Mouse (Mus musculus): ENCODE measurements around the gene Slc4a8.
"Not testable (repeated sequence)": the region's sequence is repeated elsewhere in the genome, so short reads cannot be mapped to it uniquely, and the experiment has no call there.

Slc4a8 gene

DNA sequence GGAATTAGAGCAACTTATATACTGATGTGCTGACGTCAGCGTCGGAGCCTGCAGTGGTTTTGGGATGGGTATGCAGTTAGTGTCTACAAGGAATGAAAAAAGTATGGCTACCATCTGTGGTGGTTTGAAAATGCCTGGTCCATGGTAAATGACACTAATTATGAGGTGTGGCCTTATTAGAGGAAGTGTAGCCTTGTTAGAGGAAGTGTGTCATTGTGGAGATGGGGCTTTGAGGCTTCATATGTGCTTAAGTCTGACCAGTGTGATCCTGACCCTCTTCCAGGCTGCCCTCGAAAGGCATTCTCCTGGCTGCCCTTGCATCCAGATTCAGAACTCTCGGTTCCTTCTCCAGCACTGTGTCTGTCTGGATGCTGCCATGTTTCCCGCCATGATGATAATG is 18.3 kb upstream of the Slc4a8 start:
- in situ Hi-C loops (cut with MseI, MboI) = no loop called here

DNA sequence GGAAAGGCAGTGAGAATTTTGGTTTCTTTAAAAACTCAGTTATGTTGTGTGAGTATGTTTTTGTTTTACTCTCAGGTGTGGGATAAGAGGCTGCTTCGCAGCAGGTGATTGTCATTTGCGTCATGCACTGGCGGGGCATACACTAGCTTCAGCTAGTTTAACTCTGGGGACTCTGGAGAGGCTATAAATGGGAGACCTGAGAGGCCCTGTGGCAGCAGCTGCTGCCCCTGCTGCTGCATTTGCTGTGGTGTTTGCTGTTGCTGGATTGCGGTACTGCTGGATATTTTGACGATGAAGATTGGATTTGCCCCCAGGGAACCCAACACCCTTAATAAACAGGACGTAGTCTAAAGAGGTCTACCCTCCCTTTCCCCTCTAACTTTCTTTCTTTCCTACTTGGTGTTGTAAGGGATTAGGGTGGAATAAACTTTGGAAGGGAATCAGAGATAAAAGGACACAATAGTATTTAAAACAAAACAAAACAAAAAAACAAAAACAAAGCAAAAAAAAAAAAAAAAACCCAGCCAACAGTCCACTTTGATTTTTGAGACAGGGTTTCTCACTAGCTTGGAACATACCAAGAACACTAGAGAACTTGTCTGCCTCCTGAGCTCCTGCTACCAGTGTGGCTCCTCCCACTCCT is 14.9 kb upstream of the Slc4a8 start:
- in situ Hi-C loops (cut with MseI, MboI) = no loop called here

DNA sequence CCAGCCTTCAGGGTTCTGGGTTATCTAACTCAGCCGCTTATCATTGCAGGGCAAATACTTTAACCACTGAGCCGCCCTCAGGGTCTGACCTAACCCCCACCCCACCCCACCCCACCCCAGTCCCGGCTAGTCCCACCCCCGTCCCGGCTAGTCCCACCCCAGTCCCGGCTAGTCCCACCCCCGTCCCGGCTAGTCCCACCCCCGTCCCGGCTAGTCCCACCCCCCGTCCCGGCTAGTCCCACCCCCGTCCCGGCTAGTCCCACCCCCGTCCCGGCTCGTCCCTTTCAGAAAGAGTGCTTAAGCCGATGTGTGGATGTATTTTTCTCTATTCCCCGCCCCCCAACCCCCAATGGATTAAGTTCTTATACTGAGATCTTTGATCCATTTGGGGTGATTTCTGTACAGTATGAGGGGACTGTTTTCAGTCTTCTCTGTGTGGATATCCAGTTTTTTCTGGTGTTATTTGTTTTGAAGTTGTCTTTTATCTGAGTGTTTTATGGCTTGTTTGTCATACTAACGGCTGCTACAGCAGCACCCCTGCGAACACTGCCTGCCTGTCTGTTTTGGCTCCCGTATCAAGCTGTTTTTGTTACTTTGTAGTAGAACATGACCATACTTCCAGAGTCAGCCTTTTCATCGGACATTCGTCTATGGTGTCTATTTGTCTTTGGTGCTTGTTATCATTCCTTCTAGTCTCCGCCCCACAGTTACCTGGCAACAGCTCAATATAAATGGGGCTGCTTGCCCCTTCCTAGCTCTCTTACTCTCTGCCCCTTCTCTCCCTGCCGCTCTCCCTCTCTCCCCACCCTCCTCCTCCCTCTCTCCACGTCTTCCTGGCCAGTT is 14.2 kb upstream of the Slc4a8 start:
- in situ Hi-C loops (cut with MseI, MboI) = no loop called here

DNA sequence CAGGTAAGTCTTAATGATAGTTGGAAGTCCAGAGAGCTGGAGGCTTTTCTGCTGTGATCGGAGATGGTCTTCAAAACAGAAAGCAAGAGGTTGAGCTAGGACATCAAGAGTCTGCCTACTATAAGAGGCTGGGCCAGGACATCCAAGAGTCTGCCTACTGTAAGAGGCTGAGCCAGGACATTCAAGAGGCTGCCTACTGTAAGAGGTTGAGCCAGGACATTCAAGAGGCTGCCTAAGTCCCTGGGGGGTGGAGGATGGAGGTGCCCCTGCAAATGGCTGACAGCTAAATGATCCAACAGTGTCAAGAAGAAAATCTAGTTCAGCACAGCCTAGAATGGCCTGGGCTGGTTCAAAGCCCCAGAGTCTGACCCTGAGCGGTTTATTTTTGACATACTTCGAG is 13.0 kb upstream of the Slc4a8 start:
- in situ Hi-C loops (cut with MseI, MboI) = no loop called here

DNA sequence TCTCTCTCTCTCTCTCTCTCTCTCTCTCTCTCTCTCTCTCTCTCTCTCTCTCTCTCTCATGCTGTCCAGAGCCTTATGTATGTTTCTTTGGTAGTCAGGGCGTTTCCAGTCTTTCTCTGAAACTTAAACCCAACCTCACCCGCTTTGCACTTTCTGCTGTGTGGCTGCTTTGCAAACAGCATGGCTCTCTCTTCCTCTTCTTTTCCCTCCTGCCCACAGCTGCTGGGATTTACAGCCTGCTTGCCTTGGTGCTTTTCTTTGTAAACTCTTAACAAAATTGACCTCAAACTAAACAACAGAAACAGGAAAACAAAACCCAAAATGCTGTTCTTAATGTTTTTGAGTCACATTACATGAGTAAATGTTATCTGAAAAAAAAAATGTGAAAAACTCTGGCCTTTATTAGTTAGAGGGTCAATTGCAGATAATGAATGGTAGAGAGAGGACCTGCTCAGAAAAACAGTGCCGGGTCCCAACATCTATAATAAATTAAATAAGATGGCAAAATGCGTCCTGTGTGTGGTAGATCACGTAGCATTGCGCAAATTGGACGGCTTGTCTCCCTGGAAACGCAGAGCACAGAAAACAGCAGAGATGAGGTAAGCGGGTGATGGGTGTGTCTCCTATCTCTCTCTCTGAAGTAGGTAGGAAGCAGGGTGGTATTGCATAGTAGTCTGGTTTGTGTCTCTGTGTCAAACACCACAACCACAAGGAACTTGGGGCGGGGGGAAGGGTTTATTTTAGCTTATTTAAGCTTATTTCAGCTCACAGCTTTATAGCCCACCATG is 11.6 kb upstream of the Slc4a8 start:
- in situ Hi-C loops (cut with MseI, MboI) = no loop called here

DNA sequence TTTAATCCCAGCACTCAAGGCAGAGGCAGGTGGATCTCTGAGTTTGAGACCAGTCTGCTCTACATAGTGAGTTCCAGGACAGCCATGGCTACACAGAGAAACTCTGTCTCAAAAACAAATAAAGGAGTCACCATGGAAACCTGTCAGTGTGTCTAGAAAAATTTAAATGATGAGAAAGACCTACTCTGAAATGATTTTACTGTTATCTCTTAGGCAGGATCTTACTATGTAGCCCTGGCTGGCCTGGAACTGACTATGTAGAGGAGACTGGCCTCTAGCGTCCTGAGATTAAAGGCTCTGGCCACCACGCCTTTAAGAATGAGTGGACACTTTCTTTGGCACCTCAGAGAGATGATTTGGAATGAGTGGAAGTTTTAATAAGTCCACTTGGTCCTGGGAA is 9.1 kb upstream of the Slc4a8 start:
- in situ Hi-C loops (cut with MseI, MboI) = no loop called here

DNA sequence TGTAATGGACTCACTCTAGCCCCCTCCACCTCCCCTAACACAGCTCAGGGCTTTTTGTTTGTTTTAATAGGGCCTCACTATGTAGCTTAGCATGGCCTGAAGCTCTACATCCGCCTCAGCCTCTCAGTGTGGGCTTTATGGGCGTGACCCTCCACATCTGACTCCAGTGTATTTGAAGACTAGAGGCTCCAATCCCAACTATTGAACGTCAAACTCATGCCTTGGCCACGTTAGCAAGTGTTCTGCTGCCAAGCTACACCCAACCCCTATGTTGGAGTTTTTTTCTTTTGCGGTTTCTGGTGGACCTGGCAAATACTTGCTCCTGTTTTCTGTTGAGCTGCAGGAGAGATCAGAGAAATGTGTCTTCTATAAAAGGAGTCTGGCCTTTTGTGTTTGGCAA is 8.5 kb upstream of the Slc4a8 start:
- in situ Hi-C loops (cut with MseI, MboI) = no loop called here

DNA sequence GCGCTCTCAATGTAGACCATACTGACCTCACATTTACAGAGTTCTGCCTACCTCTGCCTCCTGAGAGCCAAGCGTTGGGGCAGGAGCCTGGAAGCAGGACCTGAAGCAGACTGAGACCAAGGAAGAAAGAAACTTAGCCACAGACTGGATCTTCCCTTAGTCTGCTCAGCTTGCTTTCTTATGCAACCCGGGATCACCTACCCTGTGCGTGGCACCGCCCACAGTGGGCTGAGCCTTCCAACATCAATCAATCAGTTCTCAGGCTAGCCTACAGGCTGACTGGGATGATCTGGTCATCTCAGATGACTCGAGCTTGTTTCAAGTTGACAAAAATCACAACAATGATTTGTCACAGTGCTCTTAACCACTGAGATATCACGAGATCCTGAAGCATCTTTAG is 7.5 kb upstream of the Slc4a8 start:
- in situ Hi-C loops (cut with MseI, MboI) = no loop called here

DNA sequence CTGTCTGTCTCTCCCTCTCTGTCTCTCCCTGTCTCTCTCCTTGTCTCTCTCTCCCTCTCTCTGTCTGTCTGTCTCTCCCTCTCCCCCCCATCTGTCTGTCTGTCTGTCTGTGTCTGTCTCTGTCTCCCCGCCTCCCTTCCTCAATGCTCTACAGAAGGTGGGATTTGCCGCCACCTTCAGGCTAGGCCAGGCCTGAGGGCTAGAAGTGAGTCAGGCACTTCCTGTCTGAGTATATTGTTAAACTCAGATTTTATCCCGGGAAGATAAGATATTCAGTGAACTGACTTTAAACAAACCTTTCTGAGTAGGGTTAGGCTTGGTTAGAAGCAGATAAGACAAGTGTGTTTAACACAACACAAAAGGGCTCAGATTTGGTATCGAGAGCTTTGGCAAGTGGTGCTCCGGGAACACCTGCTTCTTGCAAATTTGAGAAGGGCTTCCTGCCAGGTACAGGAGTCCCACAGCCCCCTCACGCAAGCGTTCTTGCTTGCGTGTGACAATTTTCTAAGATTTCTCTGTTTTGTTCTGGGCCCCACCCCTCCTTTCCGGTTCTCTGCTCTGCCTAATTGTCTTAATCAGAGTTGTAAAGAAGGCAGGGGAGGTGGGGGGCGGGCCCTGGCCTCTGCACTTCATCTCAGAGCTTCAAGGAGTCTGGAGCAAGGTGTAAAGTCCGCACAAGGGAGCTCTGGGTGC is 6.6 kb upstream of the Slc4a8 start:
- in situ Hi-C loops (cut with MseI, MboI) = no loop called here

DNA sequence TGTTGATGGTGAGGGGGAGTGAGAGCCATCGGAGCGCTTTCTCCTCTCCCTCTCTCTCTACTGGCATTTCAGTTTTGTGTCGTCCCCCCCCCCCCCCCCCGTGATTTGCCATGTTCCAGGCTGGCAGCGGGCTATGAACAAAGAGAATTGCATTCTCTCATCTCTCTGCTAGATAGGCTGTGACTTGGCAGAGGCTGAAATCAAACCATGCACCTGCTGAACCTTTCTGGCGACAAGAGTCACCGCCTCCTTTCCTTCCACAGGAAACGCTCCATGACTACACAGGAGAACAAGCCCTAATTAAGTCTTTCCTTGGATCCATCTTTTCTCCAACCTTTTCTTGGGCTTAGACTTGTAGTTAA is 6.1 kb upstream of the Slc4a8 start:
- in situ Hi-C loops (cut with MseI, MboI) = no loop called here

DNA sequence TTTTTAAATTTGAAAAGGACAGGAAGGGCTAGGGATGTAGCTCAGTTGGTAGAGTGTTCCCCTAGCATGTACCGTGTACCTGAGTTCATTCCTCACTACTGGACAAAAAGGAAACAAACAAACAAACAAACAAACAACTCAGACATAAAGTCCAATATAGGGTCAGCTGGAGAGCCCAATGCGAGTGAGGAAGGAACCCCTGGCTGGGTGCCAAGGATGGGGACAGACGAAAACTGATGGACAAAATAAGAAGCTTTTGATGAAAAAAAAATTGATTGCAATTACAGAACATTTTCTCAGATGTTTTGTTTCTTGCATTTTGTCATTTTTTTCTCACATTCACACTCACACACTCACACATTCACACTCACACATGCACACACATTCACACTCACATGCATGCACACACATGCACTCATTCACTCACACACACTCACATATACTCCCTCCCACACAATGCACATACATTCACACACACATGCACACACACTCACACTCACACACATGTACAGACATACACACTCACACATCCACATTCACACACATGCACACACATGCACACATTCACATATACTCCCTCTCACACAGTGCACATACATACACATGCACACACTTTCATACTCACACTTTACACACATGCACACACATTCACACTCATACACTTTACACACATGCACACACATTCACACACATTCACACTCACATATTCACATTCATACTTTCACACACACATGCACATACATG is 5.5 kb upstream of the Slc4a8 start:
- in situ Hi-C loops (cut with MseI, MboI) = no loop called here

DNA sequence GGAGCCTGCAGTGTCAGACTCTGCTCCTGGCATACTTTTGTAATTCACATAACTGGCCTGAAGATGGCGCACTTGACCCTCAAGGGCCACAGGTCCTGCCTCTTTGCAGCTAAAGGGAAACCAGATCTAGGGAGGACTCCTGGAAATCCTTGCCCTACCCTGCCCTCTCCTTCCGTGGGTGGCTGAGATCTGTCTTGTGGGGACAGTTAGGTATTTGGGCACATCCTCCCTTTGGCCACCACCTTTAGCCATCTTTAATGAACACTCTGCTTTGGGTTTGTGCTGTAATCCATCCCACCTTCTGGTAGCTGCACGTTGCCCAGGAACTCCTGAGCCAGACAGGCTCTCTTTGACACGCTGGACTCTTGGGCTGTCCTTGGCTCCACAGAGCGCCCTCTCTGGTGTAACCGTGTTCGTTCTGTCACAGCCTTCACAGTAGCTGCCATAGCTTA is 4.0 kb upstream of the Slc4a8 start:
- in situ Hi-C loops (cut with MseI, MboI) = no loop called here

DNA sequence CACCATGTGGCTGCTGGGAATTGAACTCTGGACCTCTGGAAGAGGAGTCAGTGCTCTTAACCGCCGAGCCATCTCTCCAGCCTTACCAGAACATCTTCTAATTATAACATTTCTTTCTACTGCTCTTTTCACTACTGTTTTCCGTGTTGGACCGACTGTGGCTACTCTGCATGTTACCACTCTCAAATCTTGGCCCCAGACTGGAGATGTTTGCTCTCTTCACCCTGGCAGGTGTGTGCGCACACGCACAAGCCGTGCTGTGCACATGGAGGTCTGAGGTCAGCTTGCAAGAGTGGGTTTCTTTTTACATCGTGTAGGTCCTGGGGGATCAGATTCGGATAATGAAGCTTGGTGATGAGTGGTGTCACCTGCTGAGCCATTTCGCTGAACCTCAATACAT is 2.3 kb upstream of the Slc4a8 start:
- in situ Hi-C loops (cut with MseI, MboI) = no loop called here

DNA sequence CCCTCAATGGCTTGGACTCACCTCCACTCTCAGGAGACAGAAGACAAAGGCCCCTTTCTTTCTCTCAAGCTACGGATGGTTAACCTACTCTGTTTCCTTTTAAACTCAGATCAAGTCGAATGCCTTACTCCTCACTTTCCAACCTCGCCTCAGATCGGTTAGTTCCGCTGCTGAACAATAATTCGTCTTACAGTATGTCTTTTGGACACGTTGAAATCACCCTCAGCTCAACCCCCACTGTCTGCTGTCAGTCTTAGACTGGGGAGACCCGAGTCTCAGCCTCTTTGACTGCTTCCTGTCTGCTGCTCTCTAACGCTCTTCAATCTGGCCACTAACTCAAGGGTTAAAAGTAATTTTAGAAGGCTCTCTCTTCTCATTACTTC is 520 bp upstream of the Slc4a8 start:
- in situ Hi-C loops (cut with MseI, MboI) = no loop called here

DNA sequence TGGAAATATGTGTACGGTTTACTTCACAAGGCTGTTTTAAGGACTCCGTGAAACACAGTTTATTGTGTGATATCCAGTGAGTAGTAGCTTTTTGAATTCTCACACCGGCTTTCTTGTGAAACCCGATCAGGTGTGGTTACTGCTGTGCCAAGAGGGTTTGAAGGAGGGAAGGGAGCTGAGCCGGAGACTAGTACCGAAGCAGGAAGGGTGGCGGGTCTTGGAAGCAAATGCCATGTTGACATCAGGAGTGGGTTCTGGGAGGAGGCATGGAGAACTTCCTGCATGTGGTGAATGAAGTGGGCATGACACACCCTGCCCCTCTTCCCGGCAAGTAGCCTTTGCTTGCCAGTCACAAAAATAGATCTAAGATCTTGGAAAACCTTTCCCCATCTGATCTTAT is 1.1 kb downstream of the Slc4a8 start:
- in situ Hi-C loops (cut with MseI, MboI) = no loop called here

DNA sequence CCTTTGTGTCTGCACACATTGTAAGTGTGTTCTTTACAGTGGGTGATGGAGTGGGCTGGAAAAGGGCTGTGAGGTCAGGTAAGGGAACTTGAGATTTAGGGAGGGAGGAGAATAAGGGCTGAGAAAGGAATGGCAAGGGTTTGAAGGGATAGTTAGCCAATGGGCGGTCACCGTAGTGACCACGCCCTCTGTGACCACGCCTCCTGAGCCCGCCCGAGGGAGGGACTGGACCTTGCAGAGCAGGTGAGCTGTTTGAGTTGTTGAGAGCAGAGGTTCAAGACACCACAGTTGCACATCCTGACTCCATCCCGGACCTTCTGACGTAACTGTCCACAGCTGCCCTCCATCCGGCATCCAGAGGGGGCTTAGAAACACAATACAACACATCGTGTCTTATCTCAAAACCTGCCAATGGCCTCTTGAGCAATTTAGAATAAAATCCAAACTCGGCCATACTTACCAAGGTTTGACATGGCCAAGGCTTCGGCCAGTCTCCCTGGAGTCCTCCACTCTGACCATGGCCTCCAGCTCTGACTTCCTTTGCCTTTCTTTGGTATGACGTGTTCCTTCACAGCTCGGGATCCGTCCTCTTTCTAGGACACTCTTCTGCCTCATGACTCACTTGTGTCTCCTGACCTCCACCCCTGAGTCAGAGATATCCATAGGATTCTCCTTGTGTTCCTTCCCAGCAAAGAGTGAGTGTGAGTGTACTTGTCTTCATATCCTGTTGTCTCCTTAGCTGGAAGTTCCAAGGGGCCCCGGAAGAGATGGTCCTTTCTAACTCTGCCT is 2.8 kb downstream of the Slc4a8 start:
- in situ Hi-C loops (cut with MseI, MboI) = no loop called here

DNA sequence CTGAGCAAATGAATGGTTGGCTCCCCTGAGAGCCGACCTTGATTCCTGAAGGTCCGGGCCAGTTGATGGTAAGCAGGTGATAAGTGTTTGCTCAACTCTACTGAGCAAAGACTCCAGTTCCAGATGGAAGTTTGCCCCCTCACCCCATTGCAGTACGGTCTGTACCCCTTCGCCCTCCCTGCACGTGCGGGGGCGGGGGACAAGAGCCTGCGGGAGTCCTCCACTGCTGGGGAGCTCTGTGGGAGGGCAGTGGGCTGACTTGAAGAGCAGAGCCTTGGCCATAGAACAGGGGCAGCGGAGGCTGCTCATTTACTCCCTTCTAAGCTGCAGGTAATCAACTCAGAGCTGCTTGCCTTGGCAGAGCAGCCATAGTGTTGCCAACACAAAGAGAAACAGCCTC is 5.3 kb downstream of the Slc4a8 start:
- in situ Hi-C loops (cut with MseI, MboI) = no loop called here

DNA sequence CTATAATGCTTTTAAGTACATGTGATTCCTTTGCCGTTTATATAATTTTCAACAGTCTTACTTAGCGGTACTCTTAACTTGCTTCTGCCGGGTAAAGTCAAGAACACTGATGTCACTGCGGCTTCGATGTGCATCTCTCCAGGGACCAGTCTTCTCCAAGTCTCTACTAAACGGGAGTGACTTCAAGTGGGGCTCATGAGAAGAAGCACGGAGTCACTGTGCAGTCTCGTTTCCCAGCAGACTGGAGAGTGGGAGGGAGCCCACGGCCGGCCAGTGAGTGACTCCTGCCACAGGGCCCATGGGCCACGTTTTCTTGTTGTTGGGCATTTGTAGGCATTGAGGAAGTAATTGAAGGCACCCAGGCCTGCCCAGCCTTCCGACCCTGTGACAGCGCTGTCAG is 6.3 kb downstream of the Slc4a8 start:
- in situ Hi-C loops (cut with MseI, MboI) = no loop called here

DNA sequence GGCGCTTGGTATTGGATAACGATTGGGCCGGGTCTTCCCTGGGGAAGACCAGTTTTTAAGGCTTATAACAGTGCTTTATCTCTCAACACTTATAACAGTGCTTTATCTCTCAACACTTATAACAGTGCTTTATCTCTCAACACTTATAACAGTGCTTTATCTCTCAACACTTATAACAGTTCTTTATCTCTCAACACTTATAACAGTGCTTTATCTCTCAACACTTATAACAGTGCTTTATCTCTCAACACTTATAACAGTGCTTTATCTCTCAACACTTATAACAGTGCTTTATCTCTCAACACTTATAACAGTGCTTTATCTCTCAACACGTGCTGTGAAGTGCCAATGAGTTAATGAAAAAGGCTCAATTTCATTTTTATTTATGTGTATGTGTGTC is 7.5 kb downstream of the Slc4a8 start:
- in situ Hi-C loops (cut with MseI, MboI) = not testable (repeated sequence)

DNA sequence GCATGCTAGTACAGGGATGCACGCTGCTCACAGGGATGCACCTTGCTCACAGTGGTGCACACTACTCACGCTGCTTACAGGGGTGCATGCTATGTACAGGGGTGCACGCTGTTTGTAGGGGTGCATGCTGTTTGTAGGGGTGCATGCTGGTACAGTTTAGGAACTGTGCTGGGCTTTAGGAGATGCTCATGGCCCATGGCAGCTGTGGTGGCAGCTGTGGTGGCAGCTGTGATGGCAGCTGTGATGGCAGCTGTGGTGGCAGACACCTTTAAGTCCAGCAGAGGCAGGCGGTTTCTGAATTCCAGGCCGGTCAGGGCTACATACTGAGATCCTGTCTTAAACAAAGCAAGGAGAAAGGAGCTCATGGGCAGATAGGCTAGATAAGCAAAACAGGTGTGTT is 8.8 kb downstream of the Slc4a8 start:
- in situ Hi-C loops (cut with MseI, MboI) = no loop called here

DNA sequence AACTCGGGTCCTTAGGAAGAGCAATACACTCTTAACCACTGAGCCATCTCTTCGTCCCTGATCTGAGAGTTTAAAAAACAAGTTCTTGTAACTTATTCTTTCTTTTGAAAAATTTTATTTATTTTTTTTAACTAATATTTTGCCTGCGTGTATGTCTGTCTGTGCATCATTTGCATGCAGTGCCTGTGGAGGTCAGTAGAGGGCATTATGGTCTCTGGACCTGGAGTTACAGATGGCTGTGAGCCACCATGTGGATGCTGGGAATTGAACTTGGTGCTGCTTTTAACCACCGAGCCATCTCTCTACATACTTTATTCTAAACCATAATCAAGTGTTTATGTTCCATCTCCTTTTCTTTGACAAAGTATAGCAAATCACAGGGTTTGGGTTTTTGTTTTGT is 11.1 kb downstream of the Slc4a8 start:
- in situ Hi-C loops (cut with MseI, MboI) = no loop called here

Data from mouse trophoblast stem cell (cell line).